Mouse (Mus musculus) spleen, postnatal 4 days (tissue): ENCODE data around the gene Elane.

Experiments
- DNase-seq, 2 experiments: peaks; one replicate each; pipeline ENCODE4 v3.0.0; 2022; ENCODE audit warnings: low spot score in 2 of 2

Gene Elane

DNA sequence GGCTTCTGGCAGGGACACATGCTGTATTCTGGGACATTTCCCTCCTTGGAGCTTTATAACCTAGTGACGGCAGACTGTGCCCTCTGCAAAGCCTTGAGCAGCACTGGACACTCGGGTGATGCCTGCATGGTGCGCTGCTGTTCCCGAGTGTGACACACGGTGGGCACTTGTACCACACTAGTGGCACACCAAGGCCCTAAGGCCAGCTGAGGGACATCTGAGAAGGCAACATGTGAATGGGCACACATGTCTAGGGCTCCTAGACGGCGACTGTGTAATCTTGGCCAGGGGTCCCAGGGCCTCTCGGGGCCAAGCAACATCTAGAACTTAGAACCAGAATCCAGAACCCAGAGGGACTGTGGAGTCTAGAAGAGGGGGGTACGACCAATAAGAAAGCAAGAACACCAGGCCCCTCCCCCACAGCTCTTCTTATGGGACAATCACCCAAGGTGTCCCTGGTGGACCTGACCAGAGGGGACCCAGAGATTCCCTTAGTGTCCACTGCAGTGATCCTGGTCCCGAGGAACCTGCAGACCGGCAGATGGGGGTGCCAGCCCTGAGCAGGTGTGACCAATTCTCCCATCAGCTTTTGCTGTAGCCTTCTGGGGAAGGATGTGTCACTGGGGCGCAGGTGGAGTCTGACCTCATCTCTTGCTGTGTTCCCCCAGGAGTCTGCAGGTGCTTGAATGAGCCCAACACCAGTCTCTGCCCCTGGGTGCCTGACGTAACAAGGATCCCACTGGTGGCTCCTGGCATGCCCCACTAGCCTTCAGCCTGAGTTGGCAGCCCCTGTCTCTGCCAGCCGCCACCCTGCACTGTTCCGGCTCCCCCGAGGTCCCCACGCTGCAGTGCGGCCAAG is 44.1 kb downstream of the Elane start:
- no peak for DNase-seq

DNA sequence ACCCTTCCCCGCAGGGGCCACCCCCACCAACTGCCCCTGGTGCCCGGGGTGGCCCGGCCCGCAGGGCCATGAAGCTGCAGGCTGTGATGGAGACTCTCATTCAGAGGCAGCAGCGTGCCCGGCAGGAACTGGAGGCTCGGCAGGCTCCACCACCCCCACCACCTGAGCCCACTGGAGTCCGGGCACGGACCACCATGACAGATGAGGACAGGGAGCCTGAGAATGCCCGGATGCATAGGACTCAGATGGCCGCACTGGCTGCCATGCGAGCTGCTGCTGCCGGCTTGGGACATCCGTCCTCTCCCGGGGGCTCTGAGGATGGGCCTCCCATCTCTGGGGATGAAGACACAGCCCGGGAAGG is 44.8 kb downstream of the Elane start:
- no peak for DNase-seq

- no peak for DNase-seq
Observed at GRCm38 (mm10) chr10:79931797-79932196, 45.8 kb downstream of the Elane start.

DNA sequence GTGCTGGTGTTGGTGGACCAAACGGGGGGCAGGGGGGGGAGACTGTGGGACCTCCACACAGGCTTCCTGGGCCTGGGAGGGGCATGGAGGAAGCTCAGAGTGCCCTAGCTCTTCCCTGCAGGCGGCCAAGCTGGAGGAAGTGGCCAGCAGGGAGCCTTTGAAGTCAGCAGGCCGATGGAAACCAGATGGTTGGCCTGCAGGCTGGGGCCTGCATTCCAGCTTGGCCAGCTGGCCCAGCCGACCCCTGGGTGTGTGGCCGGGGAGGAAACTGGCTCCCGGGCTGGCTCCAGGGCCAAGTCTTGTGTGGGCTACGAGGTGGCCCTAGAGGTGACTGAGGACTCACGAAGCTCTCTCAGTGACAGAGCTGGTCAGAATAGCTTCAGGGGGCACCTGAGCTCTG is 46.7 kb downstream of the Elane start:
- DNase-seq: no peak

- DNase-seq: no peak
Observed at GRCm38 (mm10) chr10:79933145-79933679, 47.2 kb downstream of the Elane start.

GRCm38 (mm10) chr10:79933861-79934260 is 47.8 kb downstream of the Elane start:
- DNase-seq: no peak

- no peak for DNase-seq
Observed at GRCm38 (mm10) chr10:79934272-79934721, 48.2 kb downstream of the Elane start.

- no peak for DNase-seq
Observed at GRCm38 (mm10) chr10:79934794-79935569, 48.9 kb downstream of the Elane start.

- no peak for DNase-seq
Observed at GRCm38 (mm10) chr10:79936284-79936910, 50.4 kb downstream of the Elane start.

DNA sequence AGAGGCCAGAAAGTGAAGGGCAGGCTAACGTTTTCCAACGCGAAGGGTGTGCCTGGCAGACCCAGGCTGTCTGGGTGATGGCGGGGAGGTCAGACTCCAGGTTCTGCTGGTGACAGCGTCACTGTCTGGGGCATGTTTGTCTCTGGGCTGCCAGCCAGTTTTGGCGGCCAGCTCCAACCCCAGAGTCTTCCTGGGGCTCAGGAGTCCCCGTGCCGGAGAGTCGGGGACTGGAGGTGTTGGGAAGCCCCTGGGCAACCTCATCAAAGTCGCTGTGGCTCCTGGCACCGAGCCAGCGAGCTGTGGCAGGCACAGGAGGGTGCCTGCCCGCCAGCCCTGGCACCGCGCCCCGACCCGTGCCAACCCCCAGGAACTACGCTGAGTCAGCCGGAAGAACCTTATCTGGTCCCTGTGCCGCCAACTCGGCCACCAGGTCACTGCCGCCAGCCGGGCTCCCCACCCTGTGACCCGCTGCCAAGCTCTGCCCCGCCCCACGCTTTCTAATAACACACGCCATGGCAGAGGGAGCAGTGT is 50.9 kb downstream of the Elane start:
- DNase-seq: peak; percentile 89 to 93
